Mouse (Mus musculus): ENCODE measurements around the gene Zc3h12c.

Zc3h12c gene

DNA sequence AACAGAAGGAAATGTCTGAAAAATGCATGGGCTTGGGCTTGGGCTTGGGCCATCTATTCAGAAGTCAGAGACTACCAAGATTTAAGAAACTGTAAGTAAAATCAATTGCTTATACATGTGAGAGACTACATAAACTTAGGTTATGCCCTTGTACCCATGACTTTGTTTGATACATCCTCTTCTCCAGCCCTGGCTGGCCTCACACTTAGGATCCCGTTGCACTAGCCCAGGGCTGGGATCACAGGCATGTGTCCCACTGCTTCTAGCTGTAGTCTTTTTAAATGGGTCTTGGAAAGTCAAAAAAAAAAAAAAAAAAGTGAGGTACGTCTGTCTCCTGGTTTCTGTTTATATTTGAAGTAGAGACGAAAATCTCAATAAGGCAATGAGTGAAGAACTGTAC lies 1.3 kb downstream of the Zc3h12c start:
- DNase-seq (ENCODE audit: low spot score) = no peak

DNA sequence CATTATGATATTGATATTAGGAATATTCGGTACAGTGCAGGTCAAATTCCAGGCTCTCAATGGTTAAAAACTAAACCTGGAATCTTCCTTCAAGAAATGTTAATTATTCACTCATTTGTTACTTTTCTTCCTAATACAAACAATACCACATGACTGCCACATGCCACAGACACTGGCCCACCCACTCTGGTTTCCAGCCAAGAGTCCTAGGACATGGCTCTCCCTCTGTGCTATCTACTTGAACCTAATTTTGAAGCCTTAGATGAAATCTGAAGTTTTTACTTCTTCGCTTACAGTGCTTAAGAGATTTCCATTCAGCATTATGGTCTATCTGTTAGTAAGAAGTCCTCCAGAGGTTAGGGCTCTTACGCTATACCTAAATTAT lies 2.7 kb downstream of the Zc3h12c start:
- no peak for DNase-seq (ENCODE audit: low spot score)

DNA sequence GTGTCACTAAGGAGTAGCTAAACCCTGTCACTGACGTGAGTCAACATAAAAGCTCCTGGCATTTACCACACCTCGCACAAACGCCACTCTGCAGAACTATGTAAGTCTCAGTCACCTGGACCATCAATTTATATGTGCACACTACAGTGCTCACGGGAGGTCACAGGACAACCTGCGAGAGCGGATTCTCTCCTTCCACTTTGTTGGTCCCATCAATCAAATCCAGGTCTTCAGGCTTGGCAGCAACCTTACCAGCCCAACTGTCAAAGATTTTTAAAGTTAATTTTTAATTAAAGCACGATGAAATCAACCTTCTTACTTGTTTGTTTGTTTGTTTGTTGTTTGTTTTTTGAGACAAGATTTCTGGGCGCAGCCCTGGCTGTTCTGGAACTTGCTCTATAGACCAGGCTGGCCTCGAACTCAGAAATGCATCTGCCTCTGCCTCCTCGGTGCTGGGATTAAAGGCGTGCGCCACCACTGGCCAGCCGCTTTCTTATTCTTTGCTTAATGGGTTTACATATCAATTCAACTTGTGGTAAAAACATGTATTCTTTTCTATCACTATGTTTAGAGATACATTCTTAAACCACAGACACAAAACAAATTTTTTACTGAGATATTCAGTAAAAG lies 3.2 kb downstream of the Zc3h12c start:
- no peak for DNase-seq (ENCODE audit: low spot score)

DNA sequence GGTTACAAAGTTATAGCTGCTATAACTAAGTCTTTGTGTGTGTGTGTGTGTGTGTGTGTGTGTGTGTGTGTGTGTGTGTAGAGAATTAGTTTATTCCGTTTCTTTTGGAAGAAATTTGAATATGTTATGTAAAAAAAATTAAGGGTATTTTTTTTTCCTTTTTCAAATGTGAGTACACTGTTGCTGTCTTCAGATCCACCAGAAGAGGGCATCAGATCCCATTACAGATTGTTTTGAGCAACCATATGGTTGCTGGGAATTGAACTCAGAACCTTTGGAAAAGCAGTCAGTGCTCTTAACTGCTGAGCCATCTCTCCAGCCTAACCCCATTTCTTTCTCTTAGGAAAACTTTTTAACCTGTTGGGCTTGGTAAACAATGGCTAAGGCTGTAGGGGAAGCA lies 7.9 kb downstream of the Zc3h12c start:
- no peak for DNase-seq (ENCODE audit: low spot score)

DNA sequence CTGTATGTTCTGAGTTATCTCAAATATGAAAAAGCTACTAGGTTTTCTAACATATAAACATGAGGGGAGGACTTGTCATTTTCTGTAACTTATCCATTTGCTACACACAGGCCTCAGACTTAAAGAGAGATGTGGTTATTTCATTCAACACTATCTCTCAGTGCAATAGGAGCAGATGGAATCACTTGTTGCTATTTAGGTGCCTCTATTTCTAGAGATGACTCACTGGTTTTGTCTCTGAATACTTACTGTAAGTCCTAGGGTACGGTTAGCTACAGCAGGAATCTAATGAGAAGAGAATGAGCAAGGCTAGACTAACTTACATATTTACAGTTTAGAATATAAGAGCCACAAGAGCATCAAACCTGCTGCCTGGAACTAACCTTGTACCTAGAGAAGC lies 9.8 kb downstream of the Zc3h12c start:
- no peak for DNase-seq (ENCODE audit: low spot score)

DNA sequence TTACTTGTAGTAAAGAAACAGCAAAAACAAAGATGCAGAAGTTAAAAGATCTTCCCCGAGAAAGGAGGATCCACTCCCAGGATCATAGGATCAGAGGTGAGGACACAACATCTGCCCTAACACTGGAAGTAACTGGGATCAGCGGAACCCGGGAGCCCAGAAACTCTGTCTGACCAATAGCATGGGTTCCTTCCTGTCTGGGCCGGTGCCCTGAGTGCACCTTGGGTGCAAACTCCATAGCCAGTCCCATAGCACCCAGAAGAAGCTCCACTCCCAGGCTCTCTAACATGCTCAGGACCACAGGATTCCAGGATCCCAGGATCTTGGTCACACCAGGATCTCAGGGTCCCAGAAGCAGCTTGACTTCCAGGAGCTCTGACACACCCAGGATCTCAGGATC lies 13.0 kb downstream of the Zc3h12c start:
- no peak for DNase-seq (ENCODE audit: low spot score)

DNA sequence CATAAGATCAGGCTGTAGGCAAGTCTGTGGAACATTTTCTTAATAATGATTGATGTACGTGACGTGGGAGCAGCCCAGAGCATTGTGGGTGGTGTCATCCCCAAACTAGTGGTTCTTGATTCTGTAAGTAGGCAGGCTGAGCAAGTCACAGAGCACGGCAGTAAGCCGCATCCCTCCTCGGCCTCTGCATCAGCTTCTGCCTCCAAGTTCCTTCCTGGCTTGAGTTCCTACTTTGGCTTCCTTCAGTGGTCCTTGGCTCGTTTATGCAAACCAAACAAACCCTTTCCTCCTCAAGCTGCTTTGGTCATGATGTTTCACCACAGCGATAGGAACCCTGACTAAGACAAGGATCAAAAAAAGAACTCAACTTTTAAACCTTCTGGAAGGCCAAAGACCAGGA lies 14.1 kb downstream of the Zc3h12c start:
- no peak for DNase-seq (ENCODE audit: low spot score)

DNA sequence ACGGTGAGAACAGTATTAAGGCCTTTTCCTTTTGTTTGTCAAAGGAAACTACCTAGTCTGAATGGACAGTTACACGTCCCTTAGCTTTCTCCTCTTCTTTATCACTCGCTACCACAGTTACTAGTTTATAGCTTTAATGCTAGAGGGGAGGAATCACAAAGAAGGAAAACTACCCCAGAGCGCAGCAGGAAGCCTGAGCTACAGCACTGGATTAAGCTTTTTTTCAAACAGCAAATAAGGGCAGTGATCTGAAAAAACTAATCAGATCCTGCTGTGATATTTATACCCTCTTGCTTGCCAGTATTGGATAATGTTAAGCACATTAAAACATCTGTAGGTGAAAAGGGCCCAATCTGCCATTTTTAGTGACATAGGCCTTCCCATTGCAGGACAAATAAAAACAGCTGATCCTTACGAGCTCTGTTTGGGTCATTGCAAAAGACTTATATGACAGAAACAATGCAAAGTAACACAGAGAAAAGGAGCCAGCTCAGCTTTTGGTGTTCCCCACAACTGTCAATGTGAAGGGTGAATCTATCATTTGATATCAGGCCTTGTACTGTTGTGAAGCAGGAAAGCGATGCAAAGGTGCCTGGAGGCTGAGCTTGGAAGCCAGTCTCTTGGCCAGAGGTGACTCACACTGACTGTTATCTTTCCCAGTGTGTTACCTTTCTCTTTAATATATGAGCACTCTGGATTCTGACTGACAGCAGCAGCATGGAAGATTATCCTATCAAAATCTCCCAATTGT lies 16.1 kb downstream of the Zc3h12c start:
- no peak for DNase-seq (ENCODE audit: low spot score)

DNA sequence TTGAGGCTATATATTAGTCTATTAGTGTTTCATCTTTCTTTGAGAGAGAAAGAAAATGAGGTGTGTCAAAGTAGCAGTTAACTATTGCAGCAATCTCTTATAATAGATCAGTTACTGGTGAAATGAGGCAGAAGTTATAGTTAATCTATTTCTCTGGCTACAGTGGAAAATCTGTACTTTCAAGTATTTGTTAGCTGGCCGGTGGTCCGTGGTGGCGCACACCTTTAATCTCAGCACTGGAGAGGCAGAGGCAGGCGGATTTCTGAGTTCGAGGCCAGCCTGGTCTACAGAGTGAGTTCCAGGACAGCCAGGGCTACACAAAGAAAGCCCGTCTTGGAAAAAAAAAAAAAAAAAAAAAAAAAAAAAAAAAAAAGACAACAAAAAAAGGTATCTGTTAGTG lies 18.6 kb downstream of the Zc3h12c start:
- DNase-seq (ENCODE audit: low spot score) = no peak

DNA sequence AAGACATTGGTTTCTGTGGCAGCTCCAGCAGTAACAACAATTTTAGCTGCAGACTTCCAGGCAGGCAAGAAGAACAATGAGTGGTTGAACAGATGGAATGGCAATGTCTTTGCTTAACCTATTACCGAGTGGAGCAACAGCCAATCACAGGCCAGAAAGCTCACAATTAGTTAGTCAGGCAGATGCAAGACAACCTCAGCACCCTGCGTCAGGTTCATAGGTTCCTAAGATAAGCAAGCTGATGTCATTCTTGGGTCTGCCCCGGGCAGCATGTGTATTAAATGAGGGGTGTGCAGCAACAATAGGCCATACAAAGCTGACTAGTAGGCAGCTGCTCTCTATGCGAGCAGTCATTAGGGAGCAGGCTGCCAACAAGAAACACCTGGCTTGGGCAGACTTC lies 19.1 kb downstream of the Zc3h12c start:
- DNase-seq (ENCODE audit: low spot score) = no peak

DNA sequence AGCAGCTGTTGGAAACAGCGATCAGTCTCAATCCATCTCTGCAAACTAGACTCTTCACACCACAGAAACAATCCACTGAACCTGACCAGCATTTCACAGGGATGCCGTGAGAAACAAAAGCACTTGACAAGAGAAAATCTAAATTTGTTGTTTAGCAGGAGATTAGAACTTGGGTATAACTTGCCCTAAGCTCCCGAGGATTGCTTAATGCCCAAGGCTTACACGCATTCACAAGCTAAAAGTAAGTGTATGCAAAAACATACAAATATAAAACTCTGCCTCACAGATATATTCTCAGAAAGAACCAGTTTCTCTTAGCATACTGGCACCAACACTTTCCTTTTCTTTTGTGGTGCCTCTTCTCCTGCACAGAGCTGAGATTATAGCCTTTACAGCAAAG lies 19.5 kb downstream of the Zc3h12c start:
- DNase-seq (ENCODE audit: low spot score) = no peak

DNA sequence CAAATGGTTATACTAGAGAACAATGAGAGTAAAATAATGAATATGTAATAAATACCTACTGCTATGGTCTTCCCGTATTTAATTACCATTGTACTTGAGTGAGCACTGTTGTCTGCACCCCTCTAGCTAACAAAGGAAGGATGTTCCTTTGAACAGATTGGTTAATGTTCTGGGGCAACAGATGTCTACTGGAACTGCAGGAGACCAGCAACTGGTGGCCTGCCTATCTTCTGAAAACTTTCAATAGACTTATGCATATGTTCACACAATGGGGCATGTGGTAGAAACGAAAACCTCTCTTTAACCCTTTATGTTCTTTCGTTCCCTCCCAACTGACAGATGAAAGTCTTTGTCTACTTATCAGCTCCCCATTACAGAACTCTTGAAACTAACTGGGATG lies 20.1 kb downstream of the Zc3h12c start:
- no peak for DNase-seq (ENCODE audit: low spot score)

DNA sequence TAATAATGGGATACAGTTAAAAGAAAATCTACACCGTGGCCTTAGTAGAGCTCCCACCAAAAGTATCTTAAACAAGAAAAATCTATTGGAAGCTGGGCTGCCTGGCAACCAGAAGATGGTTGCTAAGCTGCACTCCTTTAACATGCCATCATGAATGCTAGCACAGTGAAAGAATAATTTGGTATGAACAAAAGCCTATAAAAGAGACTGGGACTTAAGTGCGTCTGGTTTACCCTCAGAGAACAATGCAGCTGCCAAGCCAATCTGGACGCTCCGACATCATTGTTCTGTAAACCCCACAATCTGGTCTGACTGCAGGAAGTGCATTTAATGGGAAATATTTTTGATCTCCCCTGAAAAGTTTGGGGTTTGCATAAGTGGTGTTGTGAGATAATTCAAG lies 22.1 kb downstream of the Zc3h12c start:
- no peak for DNase-seq (ENCODE audit: low spot score)

DNA sequence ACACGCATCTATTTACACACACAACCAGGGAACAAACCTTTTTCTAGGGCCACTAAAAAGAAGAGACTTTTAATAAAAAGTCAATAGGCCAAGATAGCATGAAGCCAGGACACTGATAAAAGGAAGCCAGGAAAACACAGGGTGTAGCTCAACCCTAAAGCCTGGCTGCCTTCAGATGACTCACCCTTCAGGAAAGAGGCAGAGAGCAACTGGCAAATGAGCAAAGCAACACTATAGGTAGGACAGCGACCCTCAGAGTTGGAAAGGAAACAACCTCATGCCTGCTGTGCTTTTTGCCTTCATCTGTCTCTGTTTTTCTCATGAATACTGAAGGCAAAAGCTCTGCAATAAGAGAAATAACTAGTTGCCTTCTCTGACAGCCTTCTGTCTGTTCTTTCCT lies 35.6 kb downstream of the Zc3h12c start:
- DNase-seq (ENCODE audit: low spot score) = no peak

DNA sequence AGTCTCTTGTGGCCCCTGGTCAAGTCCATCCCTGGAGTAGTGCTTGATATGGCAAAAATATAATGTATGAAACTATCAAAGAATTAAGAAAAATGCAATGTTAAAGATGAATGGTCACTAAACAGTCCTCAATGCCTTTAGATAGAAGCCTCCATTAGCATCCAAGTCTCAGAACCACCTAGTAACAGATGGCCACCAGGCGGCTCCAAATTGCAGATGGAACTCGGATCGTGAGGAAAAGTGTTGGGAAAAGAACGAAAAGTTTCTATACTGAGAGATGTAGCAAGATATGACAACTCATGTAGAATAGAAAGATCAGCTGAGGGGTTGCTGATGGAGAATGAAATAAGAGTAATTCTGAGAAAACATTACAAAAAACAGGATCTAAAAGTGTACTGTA lies 38.0 kb downstream of the Zc3h12c start:
- DNase-seq (ENCODE audit: low spot score) = no peak

DNA sequence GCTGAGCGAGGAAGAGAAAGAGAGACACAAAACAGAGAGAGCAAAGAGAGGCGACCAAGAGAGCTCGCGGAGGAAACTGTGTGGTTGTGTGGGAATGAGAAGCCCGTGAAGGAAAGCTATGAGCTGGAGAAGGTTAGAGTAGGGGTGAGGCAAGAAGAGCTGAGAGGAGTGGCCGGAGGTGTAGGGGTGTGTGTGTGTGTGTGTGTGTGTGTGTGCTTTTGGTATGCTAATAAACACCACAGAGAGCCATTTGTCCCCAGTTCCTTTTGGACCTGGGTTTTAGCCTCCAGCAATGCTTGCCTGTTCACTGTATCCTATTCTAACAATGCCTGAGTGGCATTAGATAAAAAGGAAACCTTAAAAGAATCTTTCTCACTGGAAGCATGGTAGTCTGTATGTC lies 43.1 kb downstream of the Zc3h12c start:
- DNase-seq (ENCODE audit: low spot score) = no peak

DNA sequence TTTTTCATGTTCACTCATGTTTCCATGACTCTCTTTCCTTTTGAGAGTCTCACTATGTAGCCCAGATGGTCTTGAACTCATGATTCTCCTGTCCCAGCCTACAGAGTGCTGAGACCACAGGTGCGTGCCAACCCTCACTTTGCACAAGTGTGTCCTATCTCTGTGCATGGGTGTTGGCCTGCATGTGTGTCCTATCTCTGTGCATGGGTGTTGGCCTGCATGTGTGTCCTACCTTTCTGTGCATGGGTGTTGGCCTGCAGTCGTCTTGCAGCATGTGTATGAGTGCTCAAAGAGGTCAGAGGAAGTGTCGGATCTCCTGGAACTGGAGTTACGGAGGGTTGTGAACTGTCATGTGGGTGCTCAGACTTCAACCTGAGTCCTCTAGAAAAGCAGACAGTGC lies 49.2 kb downstream of the Zc3h12c start:
- DNase-seq (ENCODE audit: low spot score) = no peak

DNA sequence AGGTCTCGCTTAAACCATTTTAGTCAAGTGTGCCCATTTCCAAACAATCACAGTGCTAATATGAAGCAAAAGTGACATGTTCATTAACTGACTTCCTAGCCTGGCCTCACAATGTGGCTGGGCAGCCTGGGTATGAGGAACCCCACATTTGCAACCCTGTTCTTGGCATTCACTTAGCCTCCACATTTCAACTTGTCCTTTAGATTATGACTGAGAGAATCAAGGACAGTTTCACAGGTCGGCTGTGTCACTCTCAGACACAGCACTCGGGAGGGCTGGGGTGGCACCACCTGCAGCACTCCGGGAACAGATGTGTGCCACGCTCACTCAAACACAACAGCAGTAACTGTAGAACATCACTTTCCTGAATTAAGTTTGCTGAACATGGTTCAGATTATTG lies 55.3 kb downstream of the Zc3h12c start:
- DNase-seq (ENCODE audit: low spot score) = no peak

DNA sequence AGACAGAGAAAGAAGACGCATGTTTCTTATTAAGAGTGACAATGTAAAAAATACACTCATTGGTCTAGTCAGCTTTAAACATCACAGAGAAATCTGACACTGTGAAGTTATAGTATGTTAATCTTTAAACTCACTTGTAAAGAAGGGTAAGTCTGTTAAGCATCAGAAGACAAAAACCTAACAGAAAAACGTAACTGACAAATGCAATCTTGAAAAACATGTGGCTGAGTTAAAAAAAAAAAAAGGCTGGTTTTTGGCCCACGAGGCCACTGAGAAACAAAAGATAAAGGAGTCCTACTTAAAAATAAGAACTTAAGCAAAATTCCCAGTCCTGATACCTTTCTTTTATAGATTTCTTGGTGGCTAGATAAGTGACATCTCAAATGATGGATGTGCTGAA lies 57.6 kb downstream of the Zc3h12c start:
- DNase-seq (ENCODE audit: low spot score) = no peak

DNA sequence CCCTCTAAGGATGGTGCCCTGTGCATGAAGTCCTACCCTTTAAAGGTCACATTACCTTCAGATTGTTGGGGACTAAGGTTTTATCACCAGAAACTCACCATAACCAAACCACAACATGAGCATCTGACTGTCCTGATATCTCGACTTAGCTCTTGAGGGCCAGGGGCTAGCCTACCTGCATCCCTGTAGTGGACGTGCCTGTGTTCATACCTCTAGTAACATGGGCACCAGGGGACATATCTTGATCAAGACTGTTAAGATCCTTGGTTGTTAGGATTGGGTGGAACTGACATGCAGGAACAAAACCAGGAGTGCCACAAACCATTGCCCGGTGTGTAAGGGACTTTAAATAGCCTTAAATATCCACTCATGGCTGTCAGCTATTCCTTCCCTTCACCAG lies 61.2 kb downstream of the Zc3h12c start:
- no peak for DNase-seq (ENCODE audit: low spot score)

DNA sequence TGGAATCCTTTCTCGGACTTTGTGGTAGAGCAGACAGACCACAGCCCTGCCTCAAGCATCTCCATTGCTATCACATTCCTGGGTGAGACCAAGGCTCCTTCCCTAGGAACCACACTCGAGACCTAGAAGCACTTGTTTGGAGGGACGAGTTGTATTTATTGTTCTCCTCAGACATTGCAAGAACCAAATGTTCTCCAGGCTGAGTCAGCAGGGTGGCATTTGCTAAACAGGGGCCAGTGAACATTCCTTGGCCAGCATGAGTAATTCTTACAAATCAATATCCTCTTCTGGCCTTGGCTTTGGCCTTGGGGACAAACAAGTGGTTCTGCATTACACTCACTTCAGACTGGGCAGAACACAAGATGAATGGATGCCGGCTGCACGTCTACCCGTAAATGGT lies 62.9 kb downstream of the Zc3h12c start:
- DNase-seq (ENCODE audit: low spot score) = peak; percentile 73

DNA sequence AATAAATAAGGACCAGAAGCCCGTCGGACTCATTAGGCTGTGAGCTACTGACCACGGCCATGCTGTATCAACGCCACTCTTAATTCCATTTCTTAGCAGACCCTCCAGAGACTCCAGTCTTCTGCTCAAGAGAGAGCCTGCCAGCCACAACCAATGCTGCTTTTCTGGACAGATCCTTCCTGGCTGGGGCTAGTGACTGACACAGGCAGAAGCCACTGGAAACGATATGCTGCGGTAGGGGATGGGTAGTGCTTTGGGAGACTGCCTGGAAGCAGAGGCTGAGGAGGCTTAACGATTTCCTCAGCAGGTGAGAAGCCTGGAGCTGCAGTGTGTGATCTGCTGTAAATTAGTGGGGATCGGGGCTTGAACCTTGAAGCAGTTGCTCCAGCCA lies 64.2 kb downstream of the Zc3h12c start:
- no peak for DNase-seq (ENCODE audit: low spot score)

DNA sequence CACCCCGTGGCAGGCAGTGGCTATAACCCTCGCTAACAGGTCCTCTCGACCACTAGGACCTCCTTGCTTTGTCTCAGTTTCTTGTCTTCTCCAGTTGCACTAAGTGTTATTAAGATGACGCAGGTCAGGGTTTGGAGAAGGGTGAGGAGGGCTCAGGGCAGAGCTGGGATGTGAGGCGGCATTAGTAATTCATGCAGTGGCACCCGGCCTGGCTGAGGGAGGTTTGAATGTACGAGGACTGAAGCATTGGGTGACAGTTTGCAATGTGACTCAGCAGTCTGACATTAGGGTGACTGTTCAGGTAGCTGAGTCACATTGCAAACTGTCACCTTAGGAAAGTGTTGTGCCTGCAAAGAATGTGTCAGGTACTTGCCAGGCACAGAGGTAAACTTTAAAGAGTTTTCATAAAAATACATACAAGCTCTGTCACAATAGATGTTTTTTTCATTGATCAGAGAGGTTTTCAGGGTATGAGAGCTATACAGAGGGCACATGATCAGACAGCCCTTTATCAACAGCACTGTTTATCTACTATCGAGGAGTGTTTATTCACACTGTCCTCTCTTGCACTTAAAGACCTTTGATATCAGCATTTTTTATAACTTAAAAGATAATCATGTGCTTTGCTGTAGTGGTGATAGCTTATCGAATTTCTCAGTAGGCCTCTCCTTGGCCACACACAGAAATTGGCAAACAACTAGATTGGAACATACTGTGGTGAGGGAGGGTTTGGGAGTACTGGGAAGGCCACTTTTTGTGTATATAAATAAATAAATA lies 64.7 kb downstream of the Zc3h12c start:
- no peak for DNase-seq (ENCODE audit: low spot score)

Data from ovary, adult 18-20 months (tissue).